Mouse (Mus musculus): Measurements from ENCODE around the gene Elmo3. TPM values are rescaled to one million over a fixed set of nuclear protein-coding genes. Genes with fewer than 3 reads are reported as not detected.

Elmo3 gene
- polyA plus RNA-seq, 1 experiment: not detected

- peaks cover 19% of the 10 kb centered on the region for H3K4me1 ChIP-seq (ENCODE audit: control insufficient read depth, insufficient read depth, low read length)
- 66% methylated on average over 8 of the region's 8 CpGs for WGBS
- no peak overlapping the region for H3K4me3 ChIP-seq (ENCODE audit: insufficient read depth, low read depth, low read length)
- TF ChIP-seq CTCF (IDR thresholded peaks at IDR 0.05; ENCODE audit: insufficient read depth, low read depth, low read length) (no peak), POLR2A (IDR thresholded peaks at IDR 0.05; ENCODE audit: insufficient read depth, low read depth, low read length) (no peak)
- H3K27ac ChIP-seq (ENCODE audit: insufficient read depth, low read depth, low read length): no peak overlapping the region
Observed at GRCm38 (mm10) chr8:105353583-105354135, 48.3 kb downstream of the Elmo3 start.

- WGBS: 96% methylated on average over 4 of the region's 4 CpGs
- Histone ChIP-seq H3K4me3 (ENCODE audit: insufficient read depth, low read depth, low read length) (no peak overlapping the region), H3K27ac (ENCODE audit: insufficient read depth, low read depth, low read length) (no peak overlapping the region), H3K4me1 (ENCODE audit: control insufficient read depth, insufficient read depth, low read length) (peaks cover 14% of the 10 kb centered on the region)
- TF ChIP-seq POLR2A (IDR thresholded peaks at IDR 0.05; ENCODE audit: insufficient read depth, low read depth, low read length) (no peak), CTCF (IDR thresholded peaks at IDR 0.05; ENCODE audit: insufficient read depth, low read depth, low read length) (no peak)
Observed at GRCm38 (mm10) chr8:105354549-105354948, 49.1 kb downstream of the Elmo3 start.

- no peak overlapping the region for H3K27ac ChIP-seq (ENCODE audit: insufficient read depth, low read depth, low read length)
- peaks cover 10% of the 10 kb centered on the region for H3K4me1 ChIP-seq (ENCODE audit: control insufficient read depth, insufficient read depth, low read length)
- H3K4me3 ChIP-seq (ENCODE audit: insufficient read depth, low read depth, low read length): no peak overlapping the region
- TF ChIP-seq CTCF (IDR thresholded peaks at IDR 0.05; ENCODE audit: insufficient read depth, low read depth, low read length) (no peak), POLR2A (IDR thresholded peaks at IDR 0.05; ENCODE audit: insufficient read depth, low read depth, low read length) (no peak)
- 84% methylated on average over 26 of the region's 26 CpGs for WGBS
Observed at GRCm38 (mm10) chr8:105355179-105356024, 50.0 kb downstream of the Elmo3 start.

GRCm38 (mm10) chr8:105356681-105357080, 51.3 kb downstream of the Elmo3 start:
- no peak for TF ChIP-seq CTCF (IDR thresholded peaks at IDR 0.05; ENCODE audit: insufficient read depth, low read depth, low read length)
- TF ChIP-seq POLR2A (IDR thresholded peaks at IDR 0.05; ENCODE audit: insufficient read depth, low read depth, low read length): no peak
- Histone ChIP-seq H3K4me3 (ENCODE audit: insufficient read depth, low read depth, low read length) (no peak overlapping the region), H3K27ac (ENCODE audit: insufficient read depth, low read depth, low read length) (no peak overlapping the region), H3K4me1 (ENCODE audit: control insufficient read depth, insufficient read depth, low read length) (peaks cover 7% of the 10 kb centered on the region; the same call in 1 of the 2 replicates)
- 92% methylated on average over 14 of the region's 14 CpGs for WGBS

- 0 out of 2 replicates have a peak, but pooled peaks cover 2% of the 10 kb centered on the region for H3K4me1 ChIP-seq (ENCODE audit: control insufficient read depth, insufficient read depth, low read length)
- H3K27ac ChIP-seq (ENCODE audit: insufficient read depth, low read depth, low read length): no peak overlapping the region
- WGBS: 89% methylated on average over 15 of the region's 15 CpGs
- no peak overlapping the region for H3K4me3 ChIP-seq (ENCODE audit: insufficient read depth, low read depth, low read length)
- TF ChIP-seq POLR2A (IDR thresholded peaks at IDR 0.05; ENCODE audit: insufficient read depth, low read depth, low read length) (no peak), CTCF (IDR thresholded peaks at IDR 0.05; ENCODE audit: insufficient read depth, low read depth, low read length) (no peak)
Observed at GRCm38 (mm10) chr8:105359208-105359607, 53.8 kb downstream of the Elmo3 start.

- Histone ChIP-seq H3K27ac (ENCODE audit: insufficient read depth, low read depth, low read length) (no peak overlapping the region), H3K4me1 (ENCODE audit: control insufficient read depth, insufficient read depth, low read length) (0 out of 2 replicates have a peak, but pooled peaks cover 2% of the 10 kb centered on the region), H3K4me3 (ENCODE audit: insufficient read depth, low read depth, low read length) (no peak overlapping the region)
- TF ChIP-seq CTCF (IDR thresholded peaks at IDR 0.05; ENCODE audit: insufficient read depth, low read depth, low read length): no peak
- 51% methylated on average over 4 of the region's 4 CpGs for WGBS
Observed at GRCm38 (mm10) chr8:105359646-105360045, 54.2 kb downstream of the Elmo3 start.

Other genes with a start within 250 kb of the Elmo3 start
- not detected in 2 replicates for gene Ces3b, start 221.8 kb upstream of the Elmo3 start, polyA plus RNA-seq (2012; ENCODE audit: insufficient read depth, insufficient read length, low replicate concordance, missing spikeins)
- gene Ces4a, start 173.8 kb upstream of the Elmo3 start, polyA plus RNA-seq (2012; ENCODE audit: insufficient read depth, insufficient read length, low replicate concordance, missing spikeins): not detected in 2 replicates
- not detected in 2 replicates for gene Cbfb, start 134.9 kb upstream of the Elmo3 start, polyA plus RNA-seq (2012; ENCODE audit: insufficient read depth, insufficient read length, low replicate concordance, missing spikeins)
- gene D230025D16Rik, start 80.5 kb upstream of the Elmo3 start, polyA plus RNA-seq (2012; ENCODE audit: insufficient read depth, insufficient read length, low replicate concordance, missing spikeins): not detected in 2 replicates
- not detected in 2 replicates for gene B3gnt9, start 50.4 kb upstream of the Elmo3 start, polyA plus RNA-seq (2012; ENCODE audit: insufficient read depth, insufficient read length, low replicate concordance, missing spikeins)
- gene Tradd, start 41.0 kb upstream of the Elmo3 start, polyA plus RNA-seq (2012; ENCODE audit: insufficient read depth, insufficient read length, low replicate concordance, missing spikeins): not detected in 2 replicates
- not detected in 2 replicates for gene Fbxl8, start 41.0 kb upstream of the Elmo3 start, polyA plus RNA-seq (2012; ENCODE audit: insufficient read depth, insufficient read length, low replicate concordance, missing spikeins)
- not detected in 2 replicates for gene Hsf4, start 35.8 kb upstream of the Elmo3 start, polyA plus RNA-seq (2012; ENCODE audit: insufficient read depth, insufficient read length, low replicate concordance, missing spikeins)
- gene Nol3, start 29.5 kb upstream of the Elmo3 start, polyA plus RNA-seq (2012; ENCODE audit: insufficient read depth, insufficient read length, low replicate concordance, missing spikeins): not detected in 2 replicates
- not detected in 2 replicates for gene 4931428F04Rik, start 15.7 kb upstream of the Elmo3 start, polyA plus RNA-seq (2012; ENCODE audit: insufficient read depth, insufficient read length, low replicate concordance, missing spikeins)
- gene Exoc3l, start 9.5 kb upstream of the Elmo3 start, polyA plus RNA-seq (2012; ENCODE audit: insufficient read depth, insufficient read length, low replicate concordance, missing spikeins): not detected in 2 replicates
- not detected in 2 replicates for gene E2f4, start 7.9 kb upstream of the Elmo3 start, polyA plus RNA-seq (2012; ENCODE audit: insufficient read depth, insufficient read length, low replicate concordance, missing spikeins)
- gene Lrrc29, start 20.7 kb downstream of the Elmo3 start, polyA plus RNA-seq (2012; ENCODE audit: insufficient read depth, insufficient read length, low replicate concordance, missing spikeins): not detected in 2 replicates
- gene Tmem208, start 20.8 kb downstream of the Elmo3 start, polyA plus RNA-seq (2012; ENCODE audit: insufficient read depth, insufficient read length, low replicate concordance, missing spikeins): not detected in 2 replicates
- not detected in 2 replicates for gene Fhod1, start 42.4 kb downstream of the Elmo3 start, polyA plus RNA-seq (2012; ENCODE audit: insufficient read depth, insufficient read length, low replicate concordance, missing spikeins)
- not detected in 2 replicates for gene Slc9a5, start 43.2 kb downstream of the Elmo3 start, polyA plus RNA-seq (2012; ENCODE audit: insufficient read depth, insufficient read length, low replicate concordance, missing spikeins)
- gene Plekhg4, start 67.7 kb downstream of the Elmo3 start, polyA plus RNA-seq (2012; ENCODE audit: insufficient read depth, insufficient read length, low replicate concordance, missing spikeins): not detected in 2 replicates
- gene Kctd19, start 107.9 kb downstream of the Elmo3 start, polyA plus RNA-seq (2012; ENCODE audit: insufficient read depth, insufficient read length, low replicate concordance, missing spikeins): not detected in 2 replicates
- gene Lrrc36, start 108.0 kb downstream of the Elmo3 start, polyA plus RNA-seq (2012; ENCODE audit: insufficient read depth, insufficient read length, low replicate concordance, missing spikeins): not detected in 2 replicates
- gene Tppp3, start 165.9 kb downstream of the Elmo3 start, polyA plus RNA-seq (2012; ENCODE audit: insufficient read depth, insufficient read length, low replicate concordance, missing spikeins): not detected in 2 replicates
- not detected in 2 replicates for gene Zdhhc1, start 191.3 kb downstream of the Elmo3 start, polyA plus RNA-seq (2012; ENCODE audit: insufficient read depth, insufficient read length, low replicate concordance, missing spikeins)
- gene Hsd11b2, start 213.2 kb downstream of the Elmo3 start, polyA plus RNA-seq (2012; ENCODE audit: insufficient read depth, insufficient read length, low replicate concordance, missing spikeins): not detected in 2 replicates

Data from olfactory bulb, adult 2 months (tissue).